Comparison of ENCODE assay signal across 11 mouse cellular contexts in genomic region chr17:32944402-32945035, GRCm38 (mm10). TPM values are rescaled to one million over a fixed set of nuclear protein-coding genes. Genes with fewer than 3 reads are reported as not detected.
DNase-seq lines count a peak whose midpoint lies in the region; TF ChIP-seq lines count a peak whose summit lies in the region.
"Had no signal": no experiment of that assay in that cellular context is flagged by ENCODE, and none has a peak within 500 bp of the region (broad histone marks: within the 10 kb centered on the region; RNA-seq: fewer than 3 reads in every experiment).

No protein-coding gene starts in this region.

- peak; percentile 36 for DNase-seq in liver, adult 2 months (ENCODE audit: extremely low read depth, low read depth, low spot score)
- DNase-seq in liver (no peak), A20 (ENCODE audit: low read depth, low spot score) (peak; percentile 47), adipocyte (ENCODE audit: low spot score) (no peak)
- DNase-seq in induced T-regulatory cell, adult 2 months (ENCODE audit: low read depth) = peak; percentile 58
- DNase-seq in Muller cell, postnatal 12 days (ENCODE audit: inconsistent ontology term) = no peak
- DNase-seq: cerebellum, adult 11 months had no signal

- TF ChIP-seq POLR2A in liver, adult 2 months (IDR thresholded peaks at IDR 0.05; ENCODE audit: extremely low read depth, insufficient read depth, low read length) = no peak

- H3K27me3 ChIP-seq in liver, adult 2 months (ENCODE audit: control insufficient read depth, insufficient read depth, low read length) = no peaks in the 10 kb centered on the region
- H3K27me3 ChIP-seq in E14TG2a.4 (ENCODE audit: insufficient read depth, low read length) = no peaks in the 10 kb centered on the region
- H3K27me3 ChIP-seq: liver, embryonic 12.5 days had no signal

- H3K9me3 ChIP-seq in E14TG2a.4 (ENCODE audit: low read length) = no peaks in the 10 kb centered on the region
- H3K9me3 ChIP-seq: liver, embryonic 12.5 days had no signal

- 57% methylated on average over 3 of the region's 3 CpGs for WGBS in liver, adult 2 months

- TF ChIP-seq CTCF in liver, adult 2 months (IDR thresholded peaks at IDR 0.05; ENCODE audit: low read depth, low read length) = peak; percentile 16; the same call in 1 of the 2 replicates
- TF ChIP-seq CTCF in E14TG2a.4 (conservative IDR thresholded peaks at IDR 0.05; ENCODE audit: low read length) = peak; percentile 36; the same call in 1 of the 2 replicates

- no peak overlapping the region for H3K27ac ChIP-seq in liver, adult 2 months (replicated peaks; ENCODE audit: insufficient read depth, low read depth, low read length)
- H3K27ac ChIP-seq: liver, embryonic 12.5 days had no signal

- H3K4me3 ChIP-seq in liver, adult 2 months (ENCODE audit: insufficient read depth, low read depth, low read length) = no peak overlapping the region
- H3K4me3 ChIP-seq in E14TG2a.4 (replicated peaks; ENCODE audit: low read length) = no peak overlapping the region
- H3K4me3 ChIP-seq: erythroblast, embryonic 14.5 days; liver, embryonic 12.5 days had no signal

- H3K36me3 ChIP-seq in liver, adult 2 months (ENCODE audit: control insufficient read depth, insufficient read depth, low read length) = peaks cover 13% of the 10 kb centered on the region
- peaks cover 32% of the 10 kb centered on the region for H3K36me3 ChIP-seq in E14TG2a.4 (ENCODE audit: insufficient read depth, low read length)
- H3K36me3 ChIP-seq: liver, embryonic 12.5 days had no signal

- peaks cover 15% of the 10 kb centered on the region for H3K79me2 ChIP-seq in liver, adult 2 months (ENCODE audit: control insufficient read depth, insufficient read depth, low read length)

- peaks cover 24% of the 10 kb centered on the region for H3K4me1 ChIP-seq in liver, adult 2 months (ENCODE audit: control insufficient read depth, insufficient read depth, low read length)
- peaks cover 33% of the 10 kb centered on the region for H3K4me1 ChIP-seq in E14TG2a.4 (replicated peaks; ENCODE audit: low read depth, low read length)

- no peak overlapping the region for H3K9ac ChIP-seq in liver, adult 2 months (ENCODE audit: low read depth, low read length)
- H3K9ac ChIP-seq: liver, embryonic 12.5 days had no signal

RNA-seq across cellular contexts. Expression of gene Cyp4f13, which starts 2.7 kb away (rescaled TPM):
- total RNA-seq in liver, adult 2 months (2014; rRNA removed) = 62.2 and 69.0 TPM in 2 replicates
- polyA plus RNA-seq in liver, adult 2 months (2012; rRNA removed) = 83.7 and 109 TPM in 2 replicates

RNA-seq across cellular contexts. Expression of gene Zfp472, which starts 21.1 kb away (rescaled TPM):
- 2.1 and 3.2 TPM in 2 replicates for total RNA-seq in liver, adult 2 months (2014; rRNA removed)
- 0.24 and 0.28 TPM in 2 replicates for polyA plus RNA-seq in liver, adult 2 months (2012; rRNA removed)

RNA-seq across cellular contexts. Expression of gene Cyp4f14, which starts 27.4 kb away (rescaled TPM):
- total RNA-seq in liver, adult 2 months (2014; rRNA removed) = 332 and 362 TPM in 2 replicates
- 529 and 597 TPM in 2 replicates for polyA plus RNA-seq in liver, adult 2 months (2012; rRNA removed)
- total RNA-seq: heart, postnatal 10 days had no signal
- polyA plus RNA-seq: erythroblast, embryonic 14.5 days; liver, embryonic 12.5 days had no signal

RNA-seq across cellular contexts. Expression of gene Zfp952, which starts 48.4 kb away (rescaled TPM):
- 3.4 and 4.5 TPM in 2 replicates for total RNA-seq in liver, adult 2 months (2014; rRNA removed)
- polyA plus RNA-seq in liver, adult 2 months (2012; rRNA removed) = 1.0 and 1.4 TPM in 2 replicates

RNA-seq across cellular contexts. Expression of gene Zfp870, which starts 53.1 kb away (rescaled TPM):
- 2.4 and 2.7 TPM in 2 replicates for total RNA-seq in liver, adult 2 months (2014; rRNA removed)
- 0.70 and 1.1 TPM in 2 replicates for polyA plus RNA-seq in liver, adult 2 months (2012; rRNA removed)

Comparison
In these comparisons a context has a peak if more than half of its experiments do, and no peak if none do; other contexts are left out.
1. DNase-seq: peak in liver, adult 2 months (single experiment), A20 (single experiment) and induced T-regulatory cell, adult 2 months (single experiment); none in liver (single experiment), Muller cell, postnatal 12 days (single experiment) and adipocyte (single experiment).